Mouse (Mus musculus): ENCODE results near the gene Grid2. TPM values are rescaled to one million over a fixed set of nuclear protein-coding genes. Genes with fewer than 3 reads are reported as not detected.

Gene Grid2
- polyA plus RNA-seq, 1 experiment from 2014 or later: 0.38 TPM

DNA sequence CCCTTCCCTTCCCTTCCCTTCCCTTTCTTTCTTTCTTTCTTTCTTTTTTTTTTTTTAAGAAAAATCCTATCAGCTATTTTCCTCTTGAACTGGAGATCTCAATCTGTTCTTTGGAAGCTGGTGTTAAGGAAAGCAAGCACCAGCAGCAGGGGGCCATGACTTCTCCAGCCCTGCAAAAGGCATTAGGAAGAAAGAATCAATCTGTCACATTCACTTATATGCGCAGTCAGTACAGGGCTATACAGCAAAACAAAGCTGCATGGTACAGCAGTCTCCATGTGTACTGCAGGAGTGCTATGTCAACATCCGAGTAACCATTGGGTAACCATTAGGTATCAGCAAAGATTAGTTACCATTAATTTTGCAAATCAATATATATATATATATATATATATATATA lies 809.0 kb downstream of the Grid2 start:
- no peaks in the 10 kb centered on the region for H3K27me3 ChIP-seq (ENCODE audit: control insufficient read depth, insufficient read depth, low read length)
- TF ChIP-seq CTCF (IDR thresholded peaks at IDR 0.05; ENCODE audit: low read depth) (no peak), EP300 (optimal IDR thresholded peaks at IDR 0.05) (no peak)
- no peak overlapping the region for H3K9ac ChIP-seq (ENCODE audit: low read length)
- no peak for ATAC-seq (ENCODE audit: low FRiP score, low TSS enrichment)
- H3K36me3 ChIP-seq (ENCODE audit: control insufficient read depth, insufficient read depth, low read length): no peaks in the 10 kb centered on the region
- no peak overlapping the region for H3K27ac ChIP-seq (replicated peaks)
- DNase-seq (ENCODE audit: low spot score): no peak
- no peaks in the 10 kb centered on the region for H3K4me1 ChIP-seq (replicated peaks; ENCODE audit: control insufficient read depth, insufficient read depth)
- WGBS: 75% methylated on average over 2 of the region's 2 CpGs
- H3K4me3 ChIP-seq (ENCODE audit: low read depth, low read length): no peak overlapping the region
- H3K4me2 ChIP-seq (replicated peaks; ENCODE audit: low read depth): no peak overlapping the region
- no peaks in the 10 kb centered on the region for H3K9me3 ChIP-seq (ENCODE audit: control insufficient read depth, low read length)

DNA sequence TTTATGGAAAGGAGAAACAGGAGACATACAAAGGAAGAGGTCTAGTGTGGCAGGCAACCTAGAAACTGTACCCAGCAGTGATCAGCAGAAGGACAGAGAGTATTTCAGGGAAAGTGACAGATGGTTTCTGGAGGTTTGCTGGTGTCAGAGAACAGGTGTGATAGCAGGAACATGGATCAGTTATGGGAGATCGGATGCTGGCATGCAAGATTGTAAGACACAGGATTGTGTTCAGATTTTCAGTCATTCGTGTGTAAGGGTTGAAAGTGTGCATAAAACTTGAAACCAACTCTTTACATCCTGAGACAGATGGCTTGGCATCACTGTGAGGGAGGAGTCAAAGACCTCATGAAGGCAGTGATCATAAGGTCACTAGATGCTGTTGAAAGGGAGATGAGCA lies 817.7 kb downstream of the Grid2 start:
- WGBS: 65% methylated on average over 2 of the region's 2 CpGs
- Histone ChIP-seq H3K9me3 (ENCODE audit: control insufficient read depth, low read length) (no peaks in the 10 kb centered on the region), H3K4me3 (ENCODE audit: low read depth, low read length) (no peak overlapping the region), H3K27ac (replicated peaks) (no peak overlapping the region), H3K4me1 (replicated peaks; ENCODE audit: control insufficient read depth, insufficient read depth) (no peaks in the 10 kb centered on the region), H3K27me3 (ENCODE audit: control insufficient read depth, insufficient read depth, low read length) (no peaks in the 10 kb centered on the region), H3K4me2 (replicated peaks; ENCODE audit: low read depth) (no peak overlapping the region), H3K36me3 (ENCODE audit: control insufficient read depth, insufficient read depth, low read length) (no peaks in the 10 kb centered on the region), H3K9ac (ENCODE audit: low read length) (no peak overlapping the region)
- DNase-seq (ENCODE audit: low spot score) (no peak), ATAC-seq (ENCODE audit: low FRiP score, low TSS enrichment) (no peak)
- no peak for TF ChIP-seq CTCF (IDR thresholded peaks at IDR 0.05; ENCODE audit: low read depth)
- no peak for TF ChIP-seq EP300 (optimal IDR thresholded peaks at IDR 0.05)

DNA sequence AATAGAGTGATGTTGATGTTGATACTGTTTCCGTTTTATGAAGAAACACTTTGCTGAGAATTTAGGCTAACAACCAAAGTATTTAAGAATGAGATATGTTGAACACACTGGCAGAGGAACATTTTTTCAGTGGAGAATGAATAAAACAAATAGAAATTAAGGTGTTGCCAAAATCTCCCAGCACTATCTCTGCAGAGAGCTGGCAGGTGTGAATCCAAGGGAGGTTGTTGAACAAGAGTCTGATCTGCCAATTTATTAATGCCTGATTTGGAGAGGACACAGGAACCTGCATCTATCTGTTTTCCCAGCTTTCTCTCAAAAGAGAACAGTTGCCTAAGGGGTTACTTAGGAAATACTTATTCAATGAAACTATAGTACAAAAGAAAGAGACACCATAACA lies 822.2 kb downstream of the Grid2 start:
- no peak overlapping the region for H3K9ac ChIP-seq (ENCODE audit: low read length)
- no peak overlapping the region for H3K4me3 ChIP-seq (ENCODE audit: low read depth, low read length)
- no peak for ATAC-seq (ENCODE audit: low FRiP score, low TSS enrichment)
- H3K9me3 ChIP-seq (ENCODE audit: control insufficient read depth, low read length): no peaks in the 10 kb centered on the region
- TF ChIP-seq EP300 (optimal IDR thresholded peaks at IDR 0.05): no peak
- no peak for TF ChIP-seq CTCF (IDR thresholded peaks at IDR 0.05; ENCODE audit: low read depth)
- 61% methylated on average over 1 of the region's 1 CpGs for WGBS
- DNase-seq (ENCODE audit: low spot score): no peak
- H3K36me3 ChIP-seq (ENCODE audit: control insufficient read depth, insufficient read depth, low read length): no peaks in the 10 kb centered on the region
- H3K4me1 ChIP-seq (replicated peaks; ENCODE audit: control insufficient read depth, insufficient read depth): no peaks in the 10 kb centered on the region
- H3K4me2 ChIP-seq (replicated peaks; ENCODE audit: low read depth): no peak overlapping the region
- no peak overlapping the region for H3K27ac ChIP-seq (replicated peaks)
- H3K27me3 ChIP-seq (ENCODE audit: control insufficient read depth, insufficient read depth, low read length): no peaks in the 10 kb centered on the region

DNA sequence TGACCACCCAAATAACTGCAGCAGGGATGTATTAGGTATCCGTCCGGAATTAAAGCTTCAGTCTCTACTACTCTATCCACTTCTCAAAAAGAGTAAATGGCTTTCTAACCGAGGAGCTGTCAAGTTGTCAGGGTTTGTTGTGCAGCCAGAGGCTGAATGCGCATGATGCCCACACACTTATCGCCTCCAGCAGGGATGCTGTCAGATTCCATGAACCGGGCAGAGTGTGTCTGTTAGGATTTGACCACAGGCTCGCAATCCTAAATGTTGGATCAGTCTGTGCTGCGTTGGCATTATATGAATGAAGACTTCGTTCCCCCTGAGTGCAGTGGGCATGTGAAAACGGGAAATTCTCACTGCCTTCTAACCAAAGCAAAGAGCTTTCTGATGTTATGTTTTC lies 843.0 kb downstream of the Grid2 start:
- H3K36me3 ChIP-seq (ENCODE audit: control insufficient read depth, insufficient read depth, low read length): no peaks in the 10 kb centered on the region
- DNase-seq (ENCODE audit: low spot score) (no peak), ATAC-seq (ENCODE audit: low FRiP score, low TSS enrichment) (no peak)
- no peak overlapping the region for H3K4me3 ChIP-seq (ENCODE audit: low read depth, low read length)
- H3K9ac ChIP-seq (ENCODE audit: low read length): no peak overlapping the region
- no peaks in the 10 kb centered on the region for H3K9me3 ChIP-seq (ENCODE audit: control insufficient read depth, low read length)
- TF ChIP-seq CTCF (IDR thresholded peaks at IDR 0.05; ENCODE audit: low read depth) (no peak), EP300 (optimal IDR thresholded peaks at IDR 0.05) (no peak)
- no peaks in the 10 kb centered on the region for H3K27me3 ChIP-seq (ENCODE audit: control insufficient read depth, insufficient read depth, low read length)
- H3K27ac ChIP-seq (replicated peaks): no peak overlapping the region
- no peaks in the 10 kb centered on the region for H3K4me1 ChIP-seq (replicated peaks; ENCODE audit: control insufficient read depth, insufficient read depth)
- no peak overlapping the region for H3K4me2 ChIP-seq (replicated peaks; ENCODE audit: low read depth)
- WGBS: 74% methylated on average over 10 of the region's 10 CpGs

DNA sequence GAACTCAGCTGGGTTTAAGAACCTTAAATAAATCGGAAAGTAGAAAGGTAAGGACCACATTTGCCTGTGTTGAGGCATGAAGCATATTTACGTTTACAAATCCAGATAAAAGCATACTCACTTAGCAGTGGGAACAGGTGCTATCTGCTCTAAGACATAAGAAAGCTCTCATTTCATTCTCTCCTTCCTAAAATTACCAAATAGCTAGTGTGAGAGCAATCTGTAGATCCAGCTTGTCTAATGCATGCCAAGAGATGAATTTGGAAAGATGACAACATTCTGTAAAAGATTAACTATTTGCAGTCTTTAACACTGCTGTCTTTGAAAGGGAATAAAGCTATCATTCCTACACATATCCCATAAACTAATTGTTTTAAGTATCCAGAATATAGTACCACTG lies 858.9 kb downstream of the Grid2 start:
- Histone ChIP-seq H3K36me3 (ENCODE audit: control insufficient read depth, insufficient read depth, low read length) (no peaks in the 10 kb centered on the region), H3K4me2 (replicated peaks; ENCODE audit: low read depth) (no peak overlapping the region), H3K9me3 (ENCODE audit: control insufficient read depth, low read length) (no peaks in the 10 kb centered on the region), H3K4me1 (replicated peaks; ENCODE audit: control insufficient read depth, insufficient read depth) (no peaks in the 10 kb centered on the region), H3K27ac (replicated peaks) (no peak overlapping the region), H3K27me3 (ENCODE audit: control insufficient read depth, insufficient read depth, low read length) (no peaks in the 10 kb centered on the region), H3K9ac (ENCODE audit: low read length) (no peak overlapping the region), H3K4me3 (ENCODE audit: low read depth, low read length) (no peak overlapping the region)
- 61% methylated on average over 2 of the region's 2 CpGs for WGBS
- TF ChIP-seq EP300 (optimal IDR thresholded peaks at IDR 0.05) (no peak), CTCF (IDR thresholded peaks at IDR 0.05; ENCODE audit: low read depth) (no peak)
- DNase-seq (ENCODE audit: low spot score) (no peak), ATAC-seq (ENCODE audit: low FRiP score, low TSS enrichment) (no peak)

DNA sequence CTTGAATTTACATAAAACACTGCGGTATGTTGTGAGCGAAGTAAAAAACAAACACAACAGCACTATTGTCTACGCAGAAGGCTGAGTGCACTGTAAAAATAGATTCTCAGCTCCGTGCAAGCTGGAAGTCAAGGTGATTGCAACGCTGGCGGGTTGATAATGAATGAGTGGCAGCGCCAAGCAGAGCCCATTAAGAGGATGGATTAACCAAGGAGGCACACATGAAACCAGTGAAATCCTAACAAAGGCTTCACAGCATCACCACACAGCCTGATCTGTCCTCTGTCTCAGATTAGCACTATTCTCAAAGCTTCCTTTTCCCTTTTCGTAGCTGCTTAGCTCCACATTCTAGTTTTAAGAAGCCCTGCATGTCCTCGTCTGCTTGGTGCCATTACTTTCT lies 880.6 kb downstream of the Grid2 start:
- Histone ChIP-seq H3K9me3 (ENCODE audit: control insufficient read depth, low read length) (no peaks in the 10 kb centered on the region), H3K36me3 (ENCODE audit: control insufficient read depth, insufficient read depth, low read length) (no peaks in the 10 kb centered on the region), H3K27ac (replicated peaks) (no peak overlapping the region), H3K27me3 (ENCODE audit: control insufficient read depth, insufficient read depth, low read length) (no peaks in the 10 kb centered on the region), H3K4me1 (replicated peaks; ENCODE audit: control insufficient read depth, insufficient read depth) (no peaks in the 10 kb centered on the region), H3K4me3 (ENCODE audit: low read depth, low read length) (no peak overlapping the region), H3K4me2 (replicated peaks; ENCODE audit: low read depth) (no peak overlapping the region), H3K9ac (ENCODE audit: low read length) (no peak overlapping the region)
- ATAC-seq (ENCODE audit: low FRiP score, low TSS enrichment) (no peak), DNase-seq (ENCODE audit: low spot score) (no peak)
- 81% methylated on average over 9 of the region's 9 CpGs for WGBS
- TF ChIP-seq EP300 (optimal IDR thresholded peaks at IDR 0.05): no peak
- no peak for TF ChIP-seq CTCF (IDR thresholded peaks at IDR 0.05; ENCODE audit: low read depth)

Measured in stomach, postnatal 0 days (tissue).